Comparison of ENCODE assay signal across 30 mouse cellular contexts in the genomic region with DNA sequence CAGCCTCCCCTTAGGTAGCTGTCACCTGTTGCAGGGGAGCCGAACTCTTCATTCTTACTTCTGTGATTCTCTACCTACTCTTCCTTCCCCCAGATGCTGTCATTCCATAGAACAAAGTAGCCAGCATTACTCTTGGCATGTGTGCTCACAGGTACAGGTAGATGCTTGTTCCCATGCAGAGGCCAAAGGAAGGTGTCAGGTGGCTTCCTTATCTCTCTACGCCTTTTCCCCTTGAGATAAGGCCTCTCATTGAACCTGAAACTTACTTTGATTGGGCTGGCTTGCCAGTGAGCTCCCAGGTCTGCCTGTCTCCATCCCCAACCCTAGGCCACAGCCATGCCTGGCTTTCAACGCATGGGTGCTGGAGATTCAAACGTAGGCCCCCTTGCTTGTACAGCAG.
"Had no signal": no experiment of that assay in that cellular context is flagged by ENCODE, and none has a peak within 500 bp of the region (broad histone marks: within the 10 kb centered on the region; RNA-seq: fewer than 3 reads in every experiment).

No protein-coding gene starts in this region.

- H3K27me3 ChIP-seq: limb, embryonic 12.5 days; limb, embryonic 13.5 days; limb, embryonic 15.5 days; liver, embryonic 12.5 days; liver, embryonic 13.5 days; liver, embryonic 15.5 days; lung, embryonic 15.5 days; midbrain, embryonic 13.5 days had no signal

- H3K9ac ChIP-seq: limb, embryonic 12.5 days; limb, embryonic 13.5 days; limb, embryonic 15.5 days; liver, embryonic 12.5 days; liver, embryonic 13.5 days; liver, embryonic 14.5 days; liver, embryonic 15.5 days; liver, postnatal 0 days; lung, embryonic 14.5 days; lung, embryonic 15.5 days; midbrain, embryonic 12.5 days; midbrain, embryonic 13.5 days had no signal

- ATAC-seq: liver, embryonic 12.5 days; liver, postnatal 0 days; lung, postnatal 0 days; midbrain, embryonic 13.5 days; midbrain, embryonic 16.5 days had no signal

- H3K4me1 ChIP-seq: liver, embryonic 12.5 days; liver, embryonic 13.5 days; liver, embryonic 15.5 days; megakaryocyte, embryonic 14.5 days had no signal

- H3K4me2 ChIP-seq: limb, embryonic 12.5 days; limb, embryonic 13.5 days; limb, embryonic 15.5 days; liver, embryonic 11.5 days; liver, embryonic 12.5 days; liver, embryonic 13.5 days; liver, embryonic 15.5 days; lung, embryonic 14.5 days; lung, embryonic 15.5 days; midbrain, embryonic 12.5 days; midbrain, embryonic 13.5 days had no signal

- H3K9me3 ChIP-seq: limb, embryonic 10.5 days; limb, embryonic 12.5 days; limb, embryonic 13.5 days; limb, embryonic 15.5 days; liver, embryonic 12.5 days; liver, embryonic 13.5 days; liver, embryonic 15.5 days; lung, embryonic 15.5 days; megakaryocyte, embryonic 14.5 days; midbrain, embryonic 10.5 days; midbrain, embryonic 12.5 days; midbrain, embryonic 13.5 days had no signal

- DNase-seq: left cerebral cortex, postnatal 4 days; liver; liver, embryonic 13.5 days; liver, postnatal 0 days; lung, adult 18-20 months; lung, adult 2 months; lung, embryonic 14.5 days; lung, postnatal 10 days; lung, postnatal 14 days; lung, postnatal 36 days; lung, postnatal 4 days; midbrain, embryonic 14.5 days had no signal

- H3K27ac ChIP-seq: left cerebral cortex, adult 2 months; limb, embryonic 10.5 days; limb, embryonic 12.5 days; limb, embryonic 13.5 days; limb, embryonic 15.5 days; liver, embryonic 12.5 days; liver, embryonic 13.5 days; liver, embryonic 14.5 days; liver, embryonic 15.5 days; lung, embryonic 15.5 days; macrophage; midbrain, embryonic 10.5 days; midbrain, embryonic 12.5 days; midbrain, embryonic 13.5 days had no signal

- H3K4me3 ChIP-seq: left cerebral cortex, adult 2 months; limb, embryonic 10.5 days; limb, embryonic 12.5 days; limb, embryonic 13.5 days; limb, embryonic 15.5 days; liver, embryonic 12.5 days; liver, embryonic 13.5 days; liver, embryonic 15.5 days; lung, embryonic 15.5 days; megakaryocyte, embryonic 14.5 days; midbrain, embryonic 10.5 days; midbrain, embryonic 12.5 days; midbrain, embryonic 13.5 days; myocyte had no signal

- H3K36me3 ChIP-seq: liver, embryonic 12.5 days; liver, embryonic 13.5 days; liver, embryonic 15.5 days had no signal
